Comparison of ENCODE assay signal across 27 mouse cellular contexts in genomic region chr5:73455307-73455687, GRCm38 (mm10). TPM values are rescaled to one million over a fixed set of nuclear protein-coding genes. Genes with fewer than 3 reads are reported as not detected.
DNase-seq lines count a peak whose midpoint lies in the region; ATAC-seq and TF ChIP-seq lines count a peak whose summit lies in the region.
"Had no signal": no experiment of that assay in that cellular context is flagged by ENCODE, and none has a peak within 500 bp of the region (broad histone marks: within the 10 kb centered on the region; RNA-seq: fewer than 3 reads in every experiment).

No protein-coding gene starts in this region.

- DNase-seq in intestine, embryonic 14.5 days (ENCODE audit: low spot score) = peak; percentile 40
- DNase-seq in lung, adult 18-20 months = no peak
- DNase-seq in MEL (ENCODE audit: low read depth, low spot score) = no peak
- DNase-seq: adrenal gland, adult 2 months; adrenal gland, postnatal 10 days; adrenal gland, postnatal 25 days; B cell, adult 2 months; cerebellum, adult 11 months; cerebellum, adult 18-20 months; cerebellum, adult 8-10 months; cerebellum, adult 9-11 months; cerebellum, postnatal 14 days; cerebellum, postnatal 36 days; embryo, embryonic 11 days; forebrain, postnatal 0 days had no signal

- ATAC-seq in intestine, embryonic 14.5 days (replicated peaks; ENCODE audit: low FRiP score, low TSS enrichment, low read depth) = no peak
- ATAC-seq in intestine, embryonic 15.5 days = no peak
- peak; percentile 35; the same call in 1 of the 2 replicates for ATAC-seq in lung, embryonic 15.5 days (ENCODE audit: borderline replicate concordance, extremely low read depth, low FRiP score, low TSS enrichment)
- ATAC-seq: CD4-positive, CD25-positive, alpha-beta regulatory T cell, adult 4 months; forebrain, embryonic 15.5 days; forebrain, postnatal 0 days had no signal

- no peak for TF ChIP-seq CTCF in MEL (IDR thresholded peaks at IDR 0.05 in 2 of 3, conservative IDR thresholded peaks at IDR 0.05 in 1 of 3; ENCODE audit: control insufficient read depth in 1 of 3, insufficient read depth in 1 of 3, low read depth in 2 of 3, low read length in 3 of 3, poor library complexity in 1 of 3, severe bottlenecking in 1 of 3)

- no peak overlapping the region for H3K9ac ChIP-seq in intestine, embryonic 14.5 days (ENCODE audit: low read length)
- H3K9ac ChIP-seq in intestine, embryonic 15.5 days = no peak overlapping the region
- H3K9ac ChIP-seq in lung, embryonic 15.5 days = no peak overlapping the region
- H3K9ac ChIP-seq in MEL (ENCODE audit: control insufficient read depth, low read depth, low read length, poor library complexity, severe bottlenecking) = peak overlapping the region; percentile 7; the same call in 1 of the 2 replicates
- H3K9ac ChIP-seq: embryonic facial prominence, embryonic 13.5 days; embryonic facial prominence, embryonic 15.5 days; forebrain, embryonic 12.5 days; forebrain, embryonic 15.5 days; forebrain, postnatal 0 days had no signal

- no peaks in the 10 kb centered on the region; the same call in 1 of the 2 replicates for H3K4me1 ChIP-seq in intestine, embryonic 14.5 days (replicated peaks; ENCODE audit: control insufficient read depth, insufficient read depth, low read length)
- 0 out of 2 replicates have a peak, but pooled peaks cover 3% of the 10 kb centered on the region for H3K4me1 ChIP-seq in intestine, embryonic 15.5 days (replicated peaks)
- peaks cover 8% of the 10 kb centered on the region for H3K4me1 ChIP-seq in lung, embryonic 15.5 days
- peaks cover 19 to 27% of the 10 kb centered on the region in 2 experiments for H3K4me1 ChIP-seq in MEL (ENCODE audit: control insufficient read depth in 1 of 2, insufficient read depth in 2 of 2, low read length in 2 of 2)
- H3K4me1 ChIP-seq: embryonic facial prominence, embryonic 13.5 days; embryonic facial prominence, embryonic 15.5 days; forebrain, embryonic 12.5 days; forebrain, embryonic 15.5 days had no signal

- TF ChIP-seq POLR2A in MEL (IDR thresholded peaks at IDR 0.05; ENCODE audit: control insufficient read depth in 1 of 2, insufficient read depth in 1 of 2, low read depth in 1 of 2, low read length in 2 of 2, poor library complexity in 1 of 2) = no peak

- no peak for TF ChIP-seq EP300 in MEL (IDR thresholded peaks at IDR 0.05; ENCODE audit: low read depth in 1 of 2, low read length in 2 of 2)

- no peaks in the 10 kb centered on the region for H3K36me3 ChIP-seq in intestine, embryonic 14.5 days (ENCODE audit: control insufficient read depth, insufficient read depth, low read length)
- no peaks in the 10 kb centered on the region for H3K36me3 ChIP-seq in intestine, embryonic 15.5 days
- H3K36me3 ChIP-seq in lung, embryonic 15.5 days = no peaks in the 10 kb centered on the region
- H3K36me3 ChIP-seq in MEL (ENCODE audit: control insufficient read depth in 1 of 2, insufficient read depth in 2 of 2, low read length in 2 of 2) = peaks cover 0 to 25% of the 10 kb centered on the region in 2 experiments; a peak in 2 of 4 replicates
- H3K36me3 ChIP-seq: embryonic facial prominence, embryonic 13.5 days; embryonic facial prominence, embryonic 15.5 days; forebrain, embryonic 10.5 days; forebrain, embryonic 12.5 days; forebrain, embryonic 15.5 days; G1E had no signal

- no peak overlapping the region for H3K27ac ChIP-seq in intestine, embryonic 14.5 days (ENCODE audit: low read depth)
- no peak overlapping the region for H3K27ac ChIP-seq in intestine, embryonic 15.5 days
- no peak overlapping the region for H3K27ac ChIP-seq in lung, embryonic 15.5 days
- peak overlapping the region; percentile 76 for H3K27ac ChIP-seq in MEL (ENCODE audit: control insufficient read depth, low read depth, low read length)
- H3K27ac ChIP-seq: embryonic facial prominence, embryonic 13.5 days; embryonic facial prominence, embryonic 15.5 days; forebrain, embryonic 10.5 days; forebrain, embryonic 12.5 days; forebrain, embryonic 15.5 days had no signal

- no peak overlapping the region for H3K4me2 ChIP-seq in intestine, embryonic 14.5 days (ENCODE audit: low read length)
- no peak overlapping the region for H3K4me2 ChIP-seq in intestine, embryonic 15.5 days (replicated peaks)
- H3K4me2 ChIP-seq in lung, embryonic 15.5 days = no peak overlapping the region
- H3K4me2 ChIP-seq: embryonic facial prominence, embryonic 13.5 days; embryonic facial prominence, embryonic 15.5 days; forebrain, embryonic 12.5 days; forebrain, embryonic 15.5 days had no signal

- TF ChIP-seq RAD21 in MEL (IDR thresholded peaks at IDR 0.05; ENCODE audit: low read depth, low read length) = no peak

- H3K79me2 ChIP-seq in MEL (ENCODE audit: control insufficient read depth, insufficient read depth, low read length, poor library complexity) = no peaks in the 10 kb centered on the region

- H3K4me3 ChIP-seq in intestine, embryonic 14.5 days (ENCODE audit: low read depth, low read length) = no peak overlapping the region
- no peak overlapping the region for H3K4me3 ChIP-seq in intestine, embryonic 15.5 days (replicated peaks)
- no peak overlapping the region for H3K4me3 ChIP-seq in lung, embryonic 15.5 days
- H3K4me3 ChIP-seq in MEL (ENCODE audit: control insufficient read depth in 1 of 2, insufficient read depth in 1 of 2, low read depth in 2 of 2, low read length in 2 of 2) = peak overlapping the region in 1 of 2 experiments; percentile 11; a peak in 1 of 4 replicates
- H3K4me3 ChIP-seq: embryonic facial prominence, embryonic 13.5 days; embryonic facial prominence, embryonic 15.5 days; erythroblast, embryonic 14.5 days; forebrain, embryonic 10.5 days; forebrain, embryonic 12.5 days; forebrain, embryonic 15.5 days had no signal

- WGBS in intestine, embryonic 14.5 days = 71% methylated on average over 5 of the region's 5 CpGs
- 69% methylated on average over 5 of the region's 5 CpGs for WGBS in intestine, embryonic 15.5 days
- WGBS in lung, embryonic 15.5 days = 49% methylated on average over 5 of the region's 5 CpGs

- H3K27me3 ChIP-seq in intestine, embryonic 14.5 days (replicated peaks; ENCODE audit: control insufficient read depth, insufficient read depth, low read length) = no peaks in the 10 kb centered on the region
- H3K27me3 ChIP-seq in intestine, embryonic 15.5 days (replicated peaks) = no peaks in the 10 kb centered on the region
- no peaks in the 10 kb centered on the region for H3K27me3 ChIP-seq in lung, embryonic 15.5 days
- H3K27me3 ChIP-seq in MEL (ENCODE audit: control insufficient read depth in 1 of 2, insufficient read depth in 2 of 2, low read length in 2 of 2) = no peaks in the 10 kb centered on the region
- H3K27me3 ChIP-seq: CH12.LX; embryonic facial prominence, embryonic 13.5 days; embryonic facial prominence, embryonic 15.5 days; forebrain, embryonic 12.5 days; forebrain, embryonic 15.5 days had no signal

- H3K9me3 ChIP-seq in intestine, embryonic 14.5 days (ENCODE audit: control insufficient read depth, low read length) = no peaks in the 10 kb centered on the region
- no peaks in the 10 kb centered on the region for H3K9me3 ChIP-seq in intestine, embryonic 15.5 days
- no peaks in the 10 kb centered on the region for H3K9me3 ChIP-seq in lung, embryonic 15.5 days
- H3K9me3 ChIP-seq in MEL (replicated peaks; ENCODE audit: insufficient read depth, low read length) = no peaks in the 10 kb centered on the region
- H3K9me3 ChIP-seq: embryonic facial prominence, embryonic 13.5 days; embryonic facial prominence, embryonic 15.5 days; forebrain, embryonic 10.5 days; forebrain, embryonic 12.5 days; forebrain, embryonic 15.5 days; G1E had no signal

TF ChIP-seq in MEL, 35 proteins besides CTCF, POLR2A, EP300 and RAD21:
- TF ChIP-seq BHLHE40 (IDR thresholded peaks at IDR 0.05; ENCODE audit: borderline replicate concordance, low read depth, low read length) (0 out of 2 replicates have a peak, but pooled peaks have one; percentile 7), CHD1 (IDR thresholded peaks at IDR 0.05; ENCODE audit: low read depth, low read length) (0 out of 2 replicates have a peak, but pooled peaks have one; percentile 38), MYC (IDR thresholded peaks at IDR 0.05; ENCODE audit: low read depth, low read length) (no peak)

RNA-seq across cellular contexts. Expression of gene Dcun1d4, which starts 25.5 kb away (rescaled TPM):
- polyA plus RNA-seq in intestine, embryonic 14.5 days (2014; fragmentation: Nextera tagmentation; extraction: Ambion mirVana) = 28.3 and 30.3 TPM in 2 replicates
- 18.0 and 20.9 TPM in 2 replicates for polyA plus RNA-seq in intestine, embryonic 15.5 days (2015; fragmentation: Nextera tagmentation; extraction: Ambion mirVana)
- polyA plus RNA-seq in lung, embryonic 15.5 days (2015; fragmentation: Nextera tagmentation; extraction: Ambion mirVana) = 21.3 and 22.8 TPM in 2 replicates
- 7.6 and 9.2 TPM in 2 replicates for total RNA-seq in MEL (2012; rRNA removed)
- polyA plus RNA-seq in MEL (2012; ENCODE audit: insufficient read depth in 1 of 2, insufficient read length in 2 of 2, low read depth in 1 of 2, low replicate concordance in 2 of 2, missing spikeins in 1 of 2) = 10 to 100 TPM in 1 of 2 experiments, not detected in 1; 10.0 TPM
- polyA plus RNA-seq: erythroblast, embryonic 14.5 days had no signal

RNA-seq across cellular contexts. Expression of gene Cwh43, which starts 49.4 kb away (rescaled TPM):
- polyA plus RNA-seq in intestine, embryonic 14.5 days (2014; fragmentation: Nextera tagmentation; extraction: Ambion mirVana) = 0.07 and 0.09 TPM in 2 replicates
- polyA plus RNA-seq in intestine, embryonic 15.5 days (2015; fragmentation: Nextera tagmentation; extraction: Ambion mirVana) = 0.15 and 0.20 TPM in 2 replicates
- not detected in 2 replicates for polyA plus RNA-seq in lung, embryonic 15.5 days (2015; fragmentation: Nextera tagmentation; extraction: Ambion mirVana)
- total RNA-seq in MEL (2012; rRNA removed) = not detected in 2 replicates
- polyA plus RNA-seq in MEL (2012; ENCODE audit: insufficient read depth in 1 of 2, insufficient read length in 2 of 2, low read depth in 1 of 2, low replicate concordance in 2 of 2, missing spikeins in 1 of 2) = not detected
- total RNA-seq: adrenal gland, postnatal 10 days; CH12.LX; common myeloid progenitor, adult 5-6 weeks; G1E had no signal
- polyA plus RNA-seq: adrenal gland, adult 2 months; CD4-positive, CD25-positive, alpha-beta regulatory T cell, adult 4 months; erythroblast, embryonic 14.5 days; forebrain, embryonic 10.5 days; G1E had no signal
